Mouse (Mus musculus): ENCODE measurements at regions not wholly inside any gene's neighbourhood (a gene's known extent, or its start where the extent isn't known, plus 50 kb on each side); places are given as distances from the start of the nearest gene placed in this dataset.

DNA sequence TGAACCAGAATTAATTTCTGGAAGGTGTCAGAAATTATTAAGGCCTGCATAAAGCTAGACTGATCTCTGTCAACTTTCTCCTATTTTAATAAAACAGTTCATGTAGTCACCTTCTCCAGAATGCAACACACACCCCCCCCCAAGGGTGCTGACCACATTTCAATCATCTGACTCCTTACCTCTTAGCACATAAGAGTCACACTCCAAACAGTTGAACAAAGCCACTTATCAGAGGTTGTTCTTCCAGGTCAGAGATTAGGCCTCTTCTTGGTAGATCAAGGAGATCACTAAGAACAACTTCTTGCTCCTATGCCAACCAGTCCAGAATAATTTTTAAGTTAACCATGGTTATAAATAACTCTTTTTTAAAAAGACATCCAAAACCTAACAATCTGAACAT is 86.0 kb upstream of the 2610301B20Rik start:
- Histone ChIP-seq H3K4me2 (no peak overlapping the region), H3K36me3 (no peaks in the 10 kb centered on the region), H3K4me1 (replicated peaks) (no peaks in the 10 kb centered on the region), H3K27ac (replicated peaks) (no peak overlapping the region), H3K4me3 (no peak overlapping the region), H3K9ac (no peak overlapping the region), H3K27me3 (no peaks in the 10 kb centered on the region), H3K9me3 (no peaks in the 10 kb centered on the region)
- no peak for ATAC-seq (ENCODE audit: low read depth)

DNA sequence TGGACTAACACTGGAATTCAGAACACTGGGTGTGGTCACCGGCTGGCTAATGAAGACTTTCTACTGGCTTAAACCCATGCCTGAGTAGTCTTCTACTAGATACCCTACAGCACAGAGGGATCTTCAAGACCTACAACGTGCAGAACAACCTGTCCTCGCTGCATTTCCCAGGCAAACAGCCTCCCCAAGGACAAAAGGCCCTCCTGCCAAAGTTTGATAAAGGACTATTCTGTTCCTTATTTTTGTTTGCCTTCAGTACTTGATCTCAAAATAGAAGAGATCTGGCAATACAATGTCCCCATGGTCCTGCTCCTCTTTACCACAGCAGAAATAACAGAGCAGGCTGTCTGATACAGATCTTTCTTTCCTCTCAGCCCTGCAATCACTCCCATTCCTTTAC is 85.2 kb upstream of the 2610301B20Rik start:
- H3K4me1 ChIP-seq (replicated peaks) = no peaks in the 10 kb centered on the region
- no peaks in the 10 kb centered on the region for H3K27me3 ChIP-seq
- no peak for ATAC-seq (ENCODE audit: low read depth)
- 81% methylated on average over 3 of the region's 3 CpGs for WGBS
- no peak overlapping the region for H3K9ac ChIP-seq
- no peak overlapping the region for H3K4me2 ChIP-seq
- no peak overlapping the region for H3K4me3 ChIP-seq
- H3K36me3 ChIP-seq = no peaks in the 10 kb centered on the region
- no peaks in the 10 kb centered on the region for H3K9me3 ChIP-seq
- H3K27ac ChIP-seq (replicated peaks) = no peak overlapping the region

DNA sequence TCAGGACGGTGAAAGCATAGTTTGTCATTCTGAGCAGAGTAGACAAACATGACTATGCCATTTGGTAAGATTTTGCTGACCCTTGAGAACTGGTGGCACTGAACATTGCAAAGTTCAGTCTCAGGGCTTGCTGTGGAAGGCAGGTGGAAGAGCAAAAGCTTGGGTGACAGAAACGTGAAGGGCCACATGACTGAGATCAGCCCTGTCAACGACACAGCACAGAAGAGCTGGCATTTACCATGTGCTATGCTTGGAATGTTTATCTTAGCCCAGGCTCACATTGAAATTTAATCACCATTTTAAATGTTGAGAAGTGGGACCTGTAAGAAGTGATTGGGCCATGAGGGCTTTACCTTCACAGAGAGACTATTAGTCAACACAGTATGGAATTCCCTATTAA is 81.7 kb upstream of the 2610301B20Rik start:
- no peaks in the 10 kb centered on the region for H3K36me3 ChIP-seq
- no peaks in the 10 kb centered on the region for H3K4me1 ChIP-seq (replicated peaks)
- H3K4me2 ChIP-seq = no peak overlapping the region
- no peak for ATAC-seq (ENCODE audit: low read depth)
- H3K9ac ChIP-seq = no peak overlapping the region
- no peak overlapping the region for H3K4me3 ChIP-seq
- no peaks in the 10 kb centered on the region for H3K27me3 ChIP-seq
- WGBS = 77% methylated on average over 3 of the region's 3 CpGs
- no peak overlapping the region for H3K27ac ChIP-seq (replicated peaks)
- H3K9me3 ChIP-seq = no peaks in the 10 kb centered on the region

DNA sequence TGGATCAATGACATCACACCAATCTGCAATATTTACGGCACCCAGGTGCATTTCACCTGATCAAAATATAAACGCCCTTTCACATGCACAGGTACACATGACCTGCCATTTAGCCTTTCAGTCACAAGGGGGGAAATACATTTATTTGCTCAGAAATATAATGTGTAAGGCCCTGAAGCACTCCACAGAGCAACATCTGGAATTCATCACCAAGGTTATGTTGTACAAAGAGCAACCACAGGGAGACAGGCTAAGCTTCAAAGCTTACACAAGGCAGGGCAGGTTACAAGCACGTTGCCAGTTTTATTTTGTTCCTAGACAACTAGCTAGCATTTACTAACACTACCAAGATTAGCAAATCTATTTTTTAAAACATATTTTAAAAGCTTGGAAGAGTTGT is 79.8 kb upstream of the 2610301B20Rik start:
- WGBS = 73% methylated on average over 3 of the region's 3 CpGs
- H3K4me2 ChIP-seq = no peak overlapping the region
- H3K4me3 ChIP-seq = no peak overlapping the region
- no peak for ATAC-seq (ENCODE audit: low read depth)
- H3K36me3 ChIP-seq = no peaks in the 10 kb centered on the region
- no peak overlapping the region for H3K9ac ChIP-seq
- H3K27ac ChIP-seq (replicated peaks) = no peak overlapping the region
- no peaks in the 10 kb centered on the region for H3K9me3 ChIP-seq
- H3K27me3 ChIP-seq = no peaks in the 10 kb centered on the region
- H3K4me1 ChIP-seq (replicated peaks) = no peaks in the 10 kb centered on the region

DNA sequence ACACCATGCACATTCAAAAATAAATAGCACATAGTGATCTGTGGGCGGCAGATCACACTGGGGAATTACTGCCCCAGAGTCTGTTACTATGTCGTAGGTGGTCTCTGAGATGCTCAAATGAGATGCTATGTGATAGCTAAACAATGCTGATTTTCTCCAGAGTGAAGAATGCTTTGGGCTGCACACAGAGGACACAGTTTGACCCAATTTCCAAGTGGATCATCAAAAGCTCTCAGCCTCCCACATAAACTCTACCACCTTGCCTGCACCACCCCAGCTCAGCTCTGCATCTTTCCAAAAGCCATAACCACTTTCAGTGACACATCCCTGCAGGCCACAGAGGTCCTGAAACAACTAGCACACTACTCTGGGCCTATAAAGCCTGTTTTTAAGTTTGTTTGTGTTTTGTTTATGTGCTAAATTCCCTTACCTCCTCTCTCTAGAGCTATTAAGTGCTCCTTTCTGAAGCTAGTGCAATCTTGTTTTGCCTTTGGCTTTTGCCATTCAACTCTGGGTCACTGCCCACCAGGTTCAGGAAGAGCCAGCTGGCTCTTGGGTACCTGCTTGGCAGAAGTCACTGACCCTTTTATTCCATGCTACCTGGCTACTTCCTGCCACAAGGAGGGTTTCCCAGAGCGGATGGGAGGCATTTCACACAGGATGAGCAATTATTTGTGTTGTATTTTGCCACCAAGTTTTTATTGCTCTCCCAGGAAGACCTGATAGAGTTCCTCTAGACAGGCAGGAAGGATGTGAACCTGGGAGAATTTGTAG is 73.3 kb upstream of the 2610301B20Rik start:
- WGBS = 92% methylated on average over 3 of the region's 3 CpGs
- Histone ChIP-seq H3K9me3 (no peaks in the 10 kb centered on the region), H3K4me3 (no peak overlapping the region), H3K27me3 (no peaks in the 10 kb centered on the region), H3K36me3 (no peaks in the 10 kb centered on the region), H3K27ac (replicated peaks) (no peak overlapping the region), H3K4me1 (replicated peaks) (no peaks in the 10 kb centered on the region), H3K4me2 (no peak overlapping the region), H3K9ac (no peak overlapping the region)
- ATAC-seq (ENCODE audit: low read depth) = no peak

DNA sequence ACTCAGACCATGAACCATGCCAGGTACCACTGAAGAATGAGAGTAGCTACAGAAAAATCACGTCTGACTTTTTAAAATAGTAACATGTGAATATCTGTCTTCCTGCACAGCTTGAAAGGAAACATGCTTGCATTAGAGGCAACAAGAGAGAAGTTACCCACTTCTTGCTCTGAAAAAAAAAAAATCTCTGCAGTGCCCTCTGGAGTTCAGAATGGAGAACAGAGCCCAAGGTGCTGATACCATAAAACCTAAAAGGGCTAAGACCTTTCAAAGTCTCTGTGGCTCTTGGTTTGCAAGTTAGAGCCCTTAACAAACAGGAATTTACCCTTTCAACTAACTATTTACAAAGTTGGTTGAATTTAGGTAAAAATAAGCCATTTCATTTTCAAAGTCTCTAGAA is 69.6 kb upstream of the 2610301B20Rik start:
- H3K9me3 ChIP-seq = no peaks in the 10 kb centered on the region
- no peak overlapping the region for H3K27ac ChIP-seq (replicated peaks)
- no peak for ATAC-seq (ENCODE audit: low read depth)
- H3K4me2 ChIP-seq = no peak overlapping the region
- no peaks in the 10 kb centered on the region for H3K27me3 ChIP-seq
- WGBS = 24% methylated on average over 1 of the region's 1 CpGs
- H3K9ac ChIP-seq = no peak overlapping the region
- H3K4me3 ChIP-seq = no peak overlapping the region
- H3K4me1 ChIP-seq (replicated peaks) = peaks cover 9% of the 10 kb centered on the region
- no peaks in the 10 kb centered on the region for H3K36me3 ChIP-seq

DNA sequence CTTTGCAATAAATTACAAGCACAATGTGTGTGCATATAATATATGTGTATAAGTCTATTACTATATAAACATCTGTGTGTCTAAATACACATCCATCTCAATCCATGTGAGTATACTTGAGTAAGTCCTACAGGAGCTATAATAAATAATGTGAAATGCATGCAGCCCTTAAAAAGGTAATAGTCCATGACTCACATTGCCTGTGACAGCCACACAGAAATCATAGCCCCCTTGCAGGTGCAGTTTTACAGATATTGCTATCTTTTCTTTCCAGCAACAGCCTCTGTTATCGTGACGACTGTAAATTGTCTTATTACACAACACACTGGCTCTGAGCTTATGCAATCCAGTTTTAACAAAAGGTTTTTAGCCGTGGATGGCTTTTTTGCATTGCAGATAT is 67.0 kb upstream of the 2610301B20Rik start:
- no peak overlapping the region for H3K4me2 ChIP-seq
- WGBS = 53% methylated on average over 3 of the region's 3 CpGs
- H3K27me3 ChIP-seq = no peaks in the 10 kb centered on the region

DNA sequence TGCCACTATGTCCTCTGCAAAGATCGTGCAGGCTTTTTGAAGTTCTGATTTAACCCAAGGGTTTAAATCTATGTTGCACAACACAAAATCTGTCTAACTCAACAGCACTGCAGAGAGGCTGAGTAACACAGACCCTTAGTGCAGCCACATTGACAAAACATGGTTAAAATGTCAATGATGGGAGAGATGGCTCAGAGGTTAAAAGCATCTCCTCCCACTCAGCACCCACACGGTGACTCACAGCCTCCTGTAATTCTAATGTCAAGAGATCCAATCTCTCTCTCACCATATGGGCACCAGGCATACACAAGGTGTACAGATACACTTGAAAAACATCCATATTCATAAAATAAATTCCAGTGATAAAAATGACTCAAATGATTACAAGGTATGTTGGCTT is 61.4 kb upstream of the 2610301B20Rik start:
- Histone ChIP-seq H3K4me1 (replicated peaks) (no peaks in the 10 kb centered on the region), H3K27ac (replicated peaks) (no peak overlapping the region), H3K4me2 (no peak overlapping the region), H3K9ac (no peak overlapping the region), H3K27me3 (no peaks in the 10 kb centered on the region), H3K36me3 (no peaks in the 10 kb centered on the region), H3K9me3 (no peaks in the 10 kb centered on the region), H3K4me3 (no peak overlapping the region)
- WGBS = 91% methylated on average over 2 of the region's 2 CpGs
- ATAC-seq (ENCODE audit: low read depth) = no peak

More for the DNA sequence above, 67.0 kb upstream of the 2610301B20Rik start:
- peak; percentile 76 for ATAC-seq (ENCODE audit: low read depth)
- Histone ChIP-seq H3K36me3 (no peaks in the 10 kb centered on the region), H3K9ac (no peak overlapping the region; the same call in 1 of the 2 replicates), H3K4me3 (no peak overlapping the region), H3K4me1 (replicated peaks) (peaks cover 9% of the 10 kb centered on the region), H3K27ac (replicated peaks) (no peak overlapping the region), H3K9me3 (no peaks in the 10 kb centered on the region)

All from neural tube, embryonic 13.5 days (tissue).